Mouse (Mus musculus) v-Abl transformed pro-B cells (cell line): ENCODE measurements around the gene Tead1.

Experiments
- in situ Hi-C, 2 experiments: fragments of 400-800 bp; cut with MboI; formaldehyde crosslinking; loops; one replicate each; pipeline ENCODE4 v1.15.1; 2025; ENCODE audit not compliant: unreplicated experiment in 2 of 2

Tead1 gene

GRCm38 (mm10) chr7:112954351-112955102 is 275.4 kb downstream of the Tead1 start:
- in situ Hi-C loops, result no loop called here

DNA sequence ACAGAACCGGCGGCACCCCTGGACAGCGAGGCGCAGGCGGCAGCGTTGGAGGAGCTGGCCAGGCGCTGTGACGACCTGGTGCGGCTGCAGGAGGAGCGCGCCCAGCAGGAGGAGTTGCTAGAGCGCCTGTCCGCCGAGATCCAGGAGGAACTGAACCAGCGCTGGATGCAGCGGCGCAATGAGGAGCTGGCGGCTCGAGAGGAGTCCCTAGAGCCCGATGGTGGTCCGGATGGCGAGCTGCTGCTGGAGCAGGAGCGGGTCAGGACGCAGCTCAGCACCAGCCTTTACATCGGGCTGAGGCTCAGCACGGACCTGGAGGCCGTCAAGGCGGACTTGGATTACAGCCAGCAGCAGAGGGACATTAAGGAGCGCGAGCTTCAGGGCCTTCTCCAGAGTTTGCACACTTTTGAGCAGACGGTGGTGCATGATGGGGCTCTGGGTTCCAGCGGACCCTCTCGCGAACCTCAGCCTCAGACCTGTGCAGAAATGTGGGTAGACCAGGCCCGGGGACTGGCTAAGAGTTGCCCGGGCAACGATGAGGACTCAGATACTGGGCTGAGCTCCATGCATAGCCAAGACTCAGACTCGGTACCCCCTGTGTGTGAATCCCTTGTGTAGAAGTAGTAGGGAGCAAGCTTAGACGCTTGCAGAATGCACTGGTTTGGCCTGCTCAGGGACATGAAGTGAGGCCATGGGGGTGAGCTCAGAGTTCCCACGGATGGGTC is 276.1 kb downstream of the Tead1 start:
- in situ Hi-C loops, result no loop called here

GRCm38 (mm10) chr7:112955955-112956354 is 276.8 kb downstream of the Tead1 start:
- in situ Hi-C loops, result no loop called here
